8 mouse cellular contexts compared by ENCODE assay signal in the genomic region with DNA sequence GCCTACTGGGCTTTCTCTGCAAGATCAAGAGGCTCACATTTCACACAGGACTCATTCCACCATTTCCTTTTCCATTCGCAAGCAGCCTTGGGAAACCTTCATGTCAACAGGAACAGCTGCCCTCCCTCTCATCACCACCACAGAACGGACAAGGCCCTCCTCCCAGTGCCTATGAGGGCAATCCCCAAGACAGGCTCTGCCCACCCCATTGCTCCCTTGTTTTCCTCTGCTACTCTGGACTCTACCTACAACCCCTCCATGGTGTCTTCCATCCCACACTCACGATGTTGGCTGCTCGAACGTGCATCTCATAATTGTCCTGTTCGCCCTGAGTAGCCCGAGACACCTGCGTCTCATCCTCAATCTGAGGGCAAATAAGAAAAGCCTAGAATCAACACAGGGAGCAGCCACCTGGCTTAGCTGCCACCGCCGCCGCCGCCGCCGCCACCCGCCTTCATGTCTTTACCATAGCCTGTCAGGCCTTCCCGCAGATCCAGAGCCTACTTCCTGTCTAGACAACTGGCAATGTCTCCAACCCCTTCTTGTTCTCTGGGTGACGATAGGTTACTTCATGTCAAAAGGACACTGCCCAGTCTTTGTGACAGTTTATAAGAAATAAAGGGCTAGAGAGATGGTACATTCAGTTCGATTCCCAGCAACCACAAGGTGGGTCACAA. TPM values are rescaled to one million over a fixed set of nuclear protein-coding genes. Genes with fewer than 3 reads are reported as not detected.
DNase-seq lines count a peak whose midpoint lies in the region; ATAC-seq and TF ChIP-seq lines count a peak whose summit lies in the region.

No protein-coding gene starts in this region.

- H3K27ac ChIP-seq in kidney, postnatal 0 days, result no peak overlapping the region
- no peak overlapping the region for H3K27ac ChIP-seq in embryonic facial prominence, embryonic 15.5 days (replicated peaks)
- no peak overlapping the region for H3K27ac ChIP-seq in limb, embryonic 13.5 days
- H3K27ac ChIP-seq in stomach, embryonic 16.5 days (ENCODE audit: low read length), result no peak overlapping the region

- 75% methylated on average over 18 of the region's 18 CpGs for WGBS in kidney, postnatal 0 days
- 75% methylated on average over 18 of the region's 18 CpGs for WGBS in embryonic facial prominence, embryonic 15.5 days
- 90% methylated on average over 18 of the region's 18 CpGs for WGBS in limb, embryonic 13.5 days
- WGBS in stomach, embryonic 16.5 days, result 71% methylated on average over 18 of the region's 18 CpGs

- no peak for DNase-seq in kidney, postnatal 0 days (ENCODE audit: low spot score)
- DNase-seq in kidney, postnatal 4 days, result no peak
- no peak for DNase-seq in natural killer cell, adult 2 months (ENCODE audit: low spot score in 2 of 2)
- no peak for DNase-seq in layer of hippocampus, postnatal 36 days
- DNase-seq in spleen, adult 18-20 months, result no peak

- H3K4me1 ChIP-seq in kidney, postnatal 0 days (replicated peaks; ENCODE audit: insufficient read depth, low read length), result peaks cover 19% of the 10 kb centered on the region; the same call in 1 of the 2 replicates
- H3K4me1 ChIP-seq in embryonic facial prominence, embryonic 15.5 days, result peaks cover 47% of the 10 kb centered on the region
- H3K4me1 ChIP-seq in limb, embryonic 13.5 days, result peaks cover 34% of the 10 kb centered on the region
- peaks cover 24% of the 10 kb centered on the region for H3K4me1 ChIP-seq in stomach, embryonic 16.5 days (ENCODE audit: control insufficient read depth, insufficient read depth, low read length)

- no peak for ATAC-seq in kidney, postnatal 0 days (replicated peaks; ENCODE audit: low FRiP score, low read depth)
- ATAC-seq in embryonic facial prominence, embryonic 15.5 days (ENCODE audit: insufficient number of reproducible peaks, low FRiP score, low TSS enrichment, low read depth), result no peak
- ATAC-seq in limb, embryonic 13.5 days (ENCODE audit: low FRiP score, low read depth), result no peak
- ATAC-seq in stomach, embryonic 16.5 days (ENCODE audit: insufficient read depth, low FRiP score), result no peak

- no peaks in the 10 kb centered on the region for H3K9me3 ChIP-seq in kidney, postnatal 0 days (replicated peaks; ENCODE audit: low read length)
- no peaks in the 10 kb centered on the region for H3K9me3 ChIP-seq in embryonic facial prominence, embryonic 15.5 days (replicated peaks)
- H3K9me3 ChIP-seq in limb, embryonic 13.5 days, result no peaks in the 10 kb centered on the region
- no peaks in the 10 kb centered on the region for H3K9me3 ChIP-seq in stomach, embryonic 16.5 days (replicated peaks; ENCODE audit: control insufficient read depth, low read length)

- H3K4me3 ChIP-seq in kidney, postnatal 0 days (replicated peaks; ENCODE audit: low read depth, low read length), result peak overlapping the region; percentile 87; the same call in 1 of the 2 replicates
- peak overlapping the region; percentile 61 for H3K4me3 ChIP-seq in embryonic facial prominence, embryonic 15.5 days (replicated peaks)
- H3K4me3 ChIP-seq in limb, embryonic 13.5 days, result peak overlapping the region; percentile 91
- peak overlapping the region; percentile 87 for H3K4me3 ChIP-seq in stomach, embryonic 16.5 days (replicated peaks; ENCODE audit: low read length)

- H3K4me2 ChIP-seq in kidney, postnatal 0 days (ENCODE audit: low read length), result peak overlapping the region; percentile 70
- peak overlapping the region; percentile 63 for H3K4me2 ChIP-seq in embryonic facial prominence, embryonic 15.5 days (replicated peaks)
- peak overlapping the region; percentile 72 for H3K4me2 ChIP-seq in limb, embryonic 13.5 days (replicated peaks)
- H3K4me2 ChIP-seq in stomach, embryonic 16.5 days (ENCODE audit: low read depth, low read length), result peak overlapping the region; percentile 85

- peak overlapping the region; percentile 28; the same call in 1 of the 2 replicates for H3K9ac ChIP-seq in kidney, postnatal 0 days (ENCODE audit: low read depth, low read length)
- H3K9ac ChIP-seq in embryonic facial prominence, embryonic 15.5 days, result peak overlapping the region; percentile 61
- peak overlapping the region; percentile 88 for H3K9ac ChIP-seq in limb, embryonic 13.5 days
- peak overlapping the region; percentile 80 for H3K9ac ChIP-seq in stomach, embryonic 16.5 days (ENCODE audit: low read length)

- peaks cover 46% of the 10 kb centered on the region for H3K36me3 ChIP-seq in kidney, postnatal 0 days (ENCODE audit: insufficient read depth, low read length)
- peaks cover 59% of the 10 kb centered on the region for H3K36me3 ChIP-seq in embryonic facial prominence, embryonic 15.5 days
- peaks cover 71% of the 10 kb centered on the region for H3K36me3 ChIP-seq in limb, embryonic 13.5 days
- H3K36me3 ChIP-seq in stomach, embryonic 16.5 days (ENCODE audit: control insufficient read depth, insufficient read depth, low read length), result peaks cover 32% of the 10 kb centered on the region

- no peak for TF ChIP-seq CTCF in kidney, postnatal 0 days (IDR thresholded peaks at IDR 0.05; ENCODE audit: low read depth)

- no peaks in the 10 kb centered on the region for H3K27me3 ChIP-seq in kidney, postnatal 0 days (ENCODE audit: insufficient read depth, low read length)
- H3K27me3 ChIP-seq in embryonic facial prominence, embryonic 15.5 days, result no peaks in the 10 kb centered on the region
- H3K27me3 ChIP-seq in limb, embryonic 13.5 days, result no peaks in the 10 kb centered on the region
- H3K27me3 ChIP-seq in stomach, embryonic 16.5 days (ENCODE audit: control insufficient read depth, insufficient read depth, low read length), result no peaks in the 10 kb centered on the region

RNA-seq across cellular contexts. Expression of gene Med22, which starts 1.6 kb away (rescaled TPM):
- polyA plus RNA-seq in kidney, postnatal 0 days (2015; fragmentation: Nextera tagmentation; extraction: Ambion mirVana), result 38.6 and 42.2 TPM in 2 replicates
- polyA plus RNA-seq in embryonic facial prominence, embryonic 15.5 days (2015; fragmentation: Nextera tagmentation; extraction: Ambion mirVana), result 52.4 and 56.4 TPM in 2 replicates
- polyA plus RNA-seq in limb, embryonic 13.5 days (2015; fragmentation: Nextera tagmentation; extraction: Ambion mirVana), result 58.7 and 59.1 TPM in 2 replicates
- polyA plus RNA-seq in stomach, embryonic 16.5 days (2015; fragmentation: Nextera tagmentation; extraction: Ambion mirVana), result 43.0 and 46.6 TPM in 2 replicates
- total RNA-seq in layer of hippocampus, postnatal 36 days (2021), result 10 to 100 TPM; 47.8 to 52.6 TPM

RNA-seq across cellular contexts. Expression of gene Rpl7a, which starts 1.7 kb away (rescaled TPM):
- 668 and 686 TPM in 2 replicates for polyA plus RNA-seq in kidney, postnatal 0 days (2015; fragmentation: Nextera tagmentation; extraction: Ambion mirVana)
- polyA plus RNA-seq in embryonic facial prominence, embryonic 15.5 days (2015; fragmentation: Nextera tagmentation; extraction: Ambion mirVana), result 584 and 598 TPM in 2 replicates
- 647 and 667 TPM in 2 replicates for polyA plus RNA-seq in limb, embryonic 13.5 days (2015; fragmentation: Nextera tagmentation; extraction: Ambion mirVana)
- 458 and 551 TPM in 2 replicates for polyA plus RNA-seq in stomach, embryonic 16.5 days (2015; fragmentation: Nextera tagmentation; extraction: Ambion mirVana)
- total RNA-seq in layer of hippocampus, postnatal 36 days (2021), result 100 to 1,000 TPM; 242 to 247 TPM

RNA-seq across cellular contexts. Expression of gene Surf6, which starts 6.2 kb away (rescaled TPM):
- polyA plus RNA-seq in kidney, postnatal 0 days (2015; fragmentation: Nextera tagmentation; extraction: Ambion mirVana), result 19.6 and 21.2 TPM in 2 replicates
- 28.4 and 28.8 TPM in 2 replicates for polyA plus RNA-seq in embryonic facial prominence, embryonic 15.5 days (2015; fragmentation: Nextera tagmentation; extraction: Ambion mirVana)
- 30.7 and 31.5 TPM in 2 replicates for polyA plus RNA-seq in limb, embryonic 13.5 days (2015; fragmentation: Nextera tagmentation; extraction: Ambion mirVana)
- polyA plus RNA-seq in stomach, embryonic 16.5 days (2015; fragmentation: Nextera tagmentation; extraction: Ambion mirVana), result 24.6 and 25.1 TPM in 2 replicates
- 10 to 100 TPM; 24.5 to 25.6 TPM for total RNA-seq in layer of hippocampus, postnatal 36 days (2021)

RNA-seq across cellular contexts. Expression of gene Surf2, which starts 7.3 kb away (rescaled TPM):
- polyA plus RNA-seq in kidney, postnatal 0 days (2015; fragmentation: Nextera tagmentation; extraction: Ambion mirVana), result 37.2 and 39.4 TPM in 2 replicates
- polyA plus RNA-seq in embryonic facial prominence, embryonic 15.5 days (2015; fragmentation: Nextera tagmentation; extraction: Ambion mirVana), result 38.2 TPM in 2 replicates
- polyA plus RNA-seq in limb, embryonic 13.5 days (2015; fragmentation: Nextera tagmentation; extraction: Ambion mirVana), result 42.0 and 48.8 TPM in 2 replicates
- polyA plus RNA-seq in stomach, embryonic 16.5 days (2015; fragmentation: Nextera tagmentation; extraction: Ambion mirVana), result 39.9 and 40.7 TPM in 2 replicates
- total RNA-seq in layer of hippocampus, postnatal 36 days (2021), result 10 to 100 TPM; 34.4 to 34.5 TPM

RNA-seq across cellular contexts. Expression of gene Surf1, which starts 7.5 kb away (rescaled TPM):
- 62.5 and 64.1 TPM in 2 replicates for polyA plus RNA-seq in kidney, postnatal 0 days (2015; fragmentation: Nextera tagmentation; extraction: Ambion mirVana)
- 58.4 and 60.4 TPM in 2 replicates for polyA plus RNA-seq in embryonic facial prominence, embryonic 15.5 days (2015; fragmentation: Nextera tagmentation; extraction: Ambion mirVana)
- polyA plus RNA-seq in limb, embryonic 13.5 days (2015; fragmentation: Nextera tagmentation; extraction: Ambion mirVana), result 58.1 and 58.7 TPM in 2 replicates
- polyA plus RNA-seq in stomach, embryonic 16.5 days (2015; fragmentation: Nextera tagmentation; extraction: Ambion mirVana), result 59.9 and 61.8 TPM in 2 replicates
- total RNA-seq in layer of hippocampus, postnatal 36 days (2021), result 10 to 100 TPM; 93.3 to 97.0 TPM

Comparison
In these comparisons a context has a peak if more than half of its experiments do, and no peak if none do; other contexts are left out.
1. H3K9ac ChIP-seq: peak in every context shown above with its lines; median percentile 88 in limb, embryonic 13.5 days; 80 in stomach, embryonic 16.5 days; 61 in embryonic facial prominence, embryonic 15.5 days; 28 in kidney, postnatal 0 days.